Mouse (Mus musculus): ENCODE results near the gene Ncor2. TPM values are rescaled to one million over a fixed set of nuclear protein-coding genes. Genes with fewer than 3 reads are reported as not detected.

Ncor2 gene
- polyA plus RNA-seq, 1 experiment from 2014 or later, result 22.6 TPM

DNA sequence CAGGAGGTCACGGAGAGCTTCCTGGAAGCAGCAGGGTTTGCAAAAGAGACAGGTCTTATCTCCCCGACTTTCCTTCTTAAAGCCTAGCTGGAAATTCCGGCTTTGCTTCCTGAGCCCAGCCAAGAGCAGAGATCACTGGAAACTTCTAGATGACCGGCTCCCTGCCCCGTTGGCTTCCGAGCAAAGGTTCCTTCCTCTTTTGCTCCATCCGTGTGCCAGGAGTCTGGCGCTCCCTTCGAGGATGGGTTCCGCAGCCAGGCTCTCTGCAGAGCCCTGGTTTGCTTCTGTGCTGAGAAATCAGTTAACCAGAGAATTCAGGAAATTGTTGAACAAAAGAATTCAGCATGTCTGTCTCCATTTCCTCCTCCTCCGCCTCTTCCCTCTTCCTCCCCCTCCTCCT lies 186.1 kb downstream of the Ncor2 start:
- H3K4me2 ChIP-seq (replicated peaks), result no peak overlapping the region
- WGBS, result 83% methylated on average over 11 of the region's 11 CpGs
- no peaks in the 10 kb centered on the region for H3K27me3 ChIP-seq
- no peaks in the 10 kb centered on the region for H3K36me3 ChIP-seq
- H3K4me3 ChIP-seq (replicated peaks), result no peak overlapping the region
- ATAC-seq, result no peak
- H3K9ac ChIP-seq (replicated peaks), result no peak overlapping the region
- H3K4me1 ChIP-seq (replicated peaks), result no peaks in the 10 kb centered on the region
- no peak overlapping the region for H3K27ac ChIP-seq
- no peaks in the 10 kb centered on the region for H3K9me3 ChIP-seq

- no peaks in the 10 kb centered on the region for H3K36me3 ChIP-seq
- 88% methylated on average over 8 of the region's 8 CpGs for WGBS
- no peaks in the 10 kb centered on the region for H3K9me3 ChIP-seq
- H3K4me3 ChIP-seq (replicated peaks), result no peak overlapping the region
- no peak overlapping the region for H3K9ac ChIP-seq (replicated peaks)
- no peak for ATAC-seq
- no peak overlapping the region for H3K4me2 ChIP-seq (replicated peaks)
- H3K27me3 ChIP-seq, result no peaks in the 10 kb centered on the region
- no peaks in the 10 kb centered on the region for H3K4me1 ChIP-seq (replicated peaks)
- H3K27ac ChIP-seq, result no peak overlapping the region
Observed at GRCm38 (mm10) chr5:124992323-124992722, 186.7 kb downstream of the Ncor2 start.

GRCm38 (mm10) chr5:124989724-124990123 lies 189.3 kb downstream of the Ncor2 start:
- no peaks in the 10 kb centered on the region for H3K36me3 ChIP-seq
- H3K27ac ChIP-seq, result no peak overlapping the region
- H3K9me3 ChIP-seq, result no peaks in the 10 kb centered on the region
- H3K27me3 ChIP-seq, result no peaks in the 10 kb centered on the region
- no peak for ATAC-seq
- H3K4me2 ChIP-seq (replicated peaks), result no peak overlapping the region
- no peak overlapping the region for H3K9ac ChIP-seq (replicated peaks)
- H3K4me3 ChIP-seq (replicated peaks), result no peak overlapping the region
- H3K4me1 ChIP-seq (replicated peaks), result no peaks in the 10 kb centered on the region
- WGBS, result 98% methylated on average over 2 of the region's 2 CpGs

- no peak for ATAC-seq
- no peak overlapping the region for H3K9ac ChIP-seq (replicated peaks)
- H3K27ac ChIP-seq, result no peak overlapping the region
- H3K36me3 ChIP-seq, result no peaks in the 10 kb centered on the region
- H3K9me3 ChIP-seq, result peaks cover 6% of the 10 kb centered on the region; the same call in 1 of the 2 replicates
- 90% methylated on average over 5 of the region's 5 CpGs for WGBS
- no peak overlapping the region for H3K4me3 ChIP-seq (replicated peaks)
- no peaks in the 10 kb centered on the region for H3K4me1 ChIP-seq (replicated peaks)
- no peak overlapping the region for H3K4me2 ChIP-seq (replicated peaks)
- H3K27me3 ChIP-seq, result no peaks in the 10 kb centered on the region
Observed at GRCm38 (mm10) chr5:124986656-124987055, 192.4 kb downstream of the Ncor2 start.

DNA sequence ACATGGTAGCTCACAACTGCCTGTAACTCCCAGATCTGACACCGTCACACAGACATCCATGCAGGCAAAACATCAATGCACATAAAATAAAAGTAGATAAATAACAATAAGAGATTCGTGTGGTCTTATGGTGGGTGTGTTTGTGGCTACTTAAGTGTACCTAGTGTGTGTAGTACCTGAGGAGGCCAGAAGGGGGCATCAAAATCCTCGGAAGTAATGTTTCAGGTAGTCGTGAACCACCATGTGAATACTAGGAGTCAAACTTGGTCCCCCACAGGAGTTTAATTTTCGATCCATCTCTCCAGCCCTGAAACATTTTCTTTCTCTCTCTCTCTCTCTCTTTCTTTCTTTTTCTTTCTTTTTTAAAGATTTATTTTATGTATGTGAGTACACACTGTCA lies 192.8 kb downstream of the Ncor2 start:
- H3K9me3 ChIP-seq, result peaks cover 6% of the 10 kb centered on the region; the same call in 1 of the 2 replicates
- H3K27ac ChIP-seq, result no peak overlapping the region
- no peaks in the 10 kb centered on the region for H3K27me3 ChIP-seq
- H3K4me1 ChIP-seq (replicated peaks), result no peaks in the 10 kb centered on the region
- WGBS, result 83% methylated on average over 5 of the region's 5 CpGs
- ATAC-seq, result no peak
- no peak overlapping the region for H3K4me3 ChIP-seq (replicated peaks)
- no peak overlapping the region for H3K4me2 ChIP-seq (replicated peaks)
- no peak overlapping the region for H3K9ac ChIP-seq (replicated peaks)
- H3K36me3 ChIP-seq, result no peaks in the 10 kb centered on the region

- no peak for ATAC-seq
- H3K9ac ChIP-seq (replicated peaks), result no peak overlapping the region
- H3K4me3 ChIP-seq (replicated peaks), result no peak overlapping the region
- H3K9me3 ChIP-seq, result no peaks in the 10 kb centered on the region
- peak overlapping the region; percentile 44; the same call in 1 of the 2 replicates for H3K27ac ChIP-seq
- H3K4me1 ChIP-seq (replicated peaks), result peaks cover 8% of the 10 kb centered on the region
- no peak overlapping the region for H3K4me2 ChIP-seq (replicated peaks)
- no peaks in the 10 kb centered on the region for H3K27me3 ChIP-seq
- no peaks in the 10 kb centered on the region for H3K36me3 ChIP-seq
- WGBS, result 25% methylated on average over 8 of the region's 8 CpGs
Observed at GRCm38 (mm10) chr5:124969790-124970189, 209.2 kb downstream of the Ncor2 start.

Other genes with a start within 250 kb of the Ncor2 start
- gene Rflna, start 176.0 kb downstream of the Ncor2 start, polyA plus RNA-seq (2015; fragmentation: Nextera tagmentation; extraction: Ambion mirVana), result 4.9 and 5.1 TPM in 2 replicates
- 22.1 and 22.8 TPM in 2 replicates for gene Scarb1, start 161.9 kb upstream of the Ncor2 start, polyA plus RNA-seq (2015; fragmentation: Nextera tagmentation; extraction: Ambion mirVana)
- gene Gm10382, start 210.1 kb upstream of the Ncor2 start, polyA plus RNA-seq (2015; fragmentation: Nextera tagmentation; extraction: Ambion mirVana), result 0.39 and 0.89 TPM in 2 replicates
- gene Ubc, start 211.0 kb upstream of the Ncor2 start, polyA plus RNA-seq (2015; fragmentation: Nextera tagmentation; extraction: Ambion mirVana), result 1,275 and 1,322 TPM in 2 replicates